Mouse (Mus musculus) heart, postnatal 0 days (tissue): ENCODE results near the gene 9130230L23Rik.

Experiments
- CTCF ChIP-seq: IDR thresholded peaks from 2 replicates; pipeline ENCODE4 v1.5.1; 2016; ENCODE audit warnings: antibody characterized with exemption, control low read depth, low read depth
- EP300 ChIP-seq: IDR thresholded peaks from 2 replicates; pipeline ENCODE4 v1.6.1; 2016; ENCODE audit warnings: antibody characterized with exemption, low read depth

DNA sequence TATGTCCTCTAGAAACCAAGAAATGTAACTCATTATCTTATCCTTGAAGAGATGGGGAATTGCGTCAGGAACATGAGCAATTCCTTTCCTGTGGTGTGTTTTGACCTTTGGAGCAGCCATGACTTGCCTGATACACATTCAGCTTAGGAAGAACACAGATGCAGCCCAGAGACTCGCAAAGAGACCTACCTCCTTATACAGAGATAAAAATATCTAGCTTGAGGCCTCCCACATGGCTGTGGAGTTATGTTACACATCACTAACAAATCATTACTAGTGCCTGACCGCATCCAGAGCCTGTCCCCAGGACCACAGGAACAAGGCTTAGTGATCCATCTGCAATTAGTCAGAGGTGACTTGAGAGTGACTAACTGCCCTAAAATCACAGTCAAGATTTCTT lies 42.3 kb upstream of the 9130230L23Rik start:
- TF ChIP-seq CTCF (no peak), EP300 (no peak)
